Mouse (Mus musculus) right cerebral cortex, postnatal 25 days (tissue): ENCODE data around the gene Olfr328.
"Not testable (repeated sequence)": the region's sequence is repeated elsewhere in the genome, so short reads cannot be mapped to it uniquely, and the experiment has no call there.

Experiments
- DNase-seq: peaks from one replicate; pipeline ENCODE4 v3.0.0; 2022

Gene Olfr328

GRCm38 (mm10) chr11:58555536-58555935 lies at the start of gene Olfr328:
Gene Olfr328 (minus strand): TSS chr11:58555636.
- no peak for DNase-seq

GRCm38 (mm10) chr11:58605228-58605627 lies 49.8 kb upstream of the Olfr328 start:
- DNase-seq: no peak

- no peak for DNase-seq
Measured at GRCm38 (mm10) chr11:58604688-58605087, 49.3 kb upstream of the Olfr328 start.

GRCm38 (mm10) chr11:58602800-58603560 lies 47.5 kb upstream of the Olfr328 start:
- DNase-seq: no peak

GRCm38 (mm10) chr11:58602062-58602461 lies 46.6 kb upstream of the Olfr328 start:
- no peak for DNase-seq

- DNase-seq: no peak
Measured at GRCm38 (mm10) chr11:58597837-58598236, 42.4 kb upstream of the Olfr328 start.

- no peak for DNase-seq
Measured at GRCm38 (mm10) chr11:58594814-58595213, 39.4 kb upstream of the Olfr328 start, which contains the start of gene Olfr324. Gene Olfr324 (plus strand): TSS chr11:58595114.

- no peak for DNase-seq
Measured at GRCm38 (mm10) chr11:58588620-58589250, 33.3 kb upstream of the Olfr328 start.

GRCm38 (mm10) chr11:58587898-58588348 lies 32.5 kb upstream of the Olfr328 start:
- peak; percentile 5 for DNase-seq

GRCm38 (mm10) chr11:58578636-58579035 lies 23.2 kb upstream of the Olfr328 start:
- DNase-seq: peak; percentile 4

- no peak for DNase-seq
Measured at GRCm38 (mm10) chr11:58577430-58577829, 22.0 kb upstream of the Olfr328 start, which contains the start of gene Olfr325. Gene Olfr325 (plus strand): TSS chr11:58577730.

- DNase-seq: no peak
Measured at GRCm38 (mm10) chr11:58570405-58570804, 15.0 kb upstream of the Olfr328 start, which contains the start of gene Olfr224. Gene Olfr224 (minus strand): TSS chr11:58570553.

- no peak for DNase-seq
Measured at GRCm38 (mm10) chr11:58546322-58546721, 9.1 kb downstream of the Olfr328 start, which contains the start of gene Olfr329-ps. Gene Olfr329-ps (minus strand): TSS chr11:58546422.

GRCm38 (mm10) chr11:58534736-58535135 lies 20.7 kb downstream of the Olfr328 start, which contains the start of gene Olfr330:
Gene Olfr330 (minus strand): TSS chr11:58534836.
- not testable (repeated sequence) for DNase-seq

- peak; percentile 10 for DNase-seq
Measured at GRCm38 (mm10) chr11:58519756-58520155, 35.7 kb downstream of the Olfr328 start.

GRCm38 (mm10) chr11:58518916-58519315 lies 36.5 kb downstream of the Olfr328 start:
- peak; percentile 64 for DNase-seq

- DNase-seq: not testable (repeated sequence)
Measured at GRCm38 (mm10) chr11:58509058-58509457, 46.4 kb downstream of the Olfr328 start.

GRCm38 (mm10) chr11:58502472-58502871 lies 53.0 kb downstream of the Olfr328 start, which contains the start of gene Olfr331:
Gene Olfr331 (minus strand): TSS chr11:58502572.
- not testable (repeated sequence) for DNase-seq
